Mouse (Mus musculus) left cerebral cortex, adult 9 months (tissue): ENCODE data around the gene Tmbim4.

Source experiments
- DNase-seq, 2 experiments: peaks; one replicate each; pipeline ENCODE4 v3.0.0; 2022; ENCODE audit warnings: low spot score in 2 of 2

Tmbim4 gene

DNA sequence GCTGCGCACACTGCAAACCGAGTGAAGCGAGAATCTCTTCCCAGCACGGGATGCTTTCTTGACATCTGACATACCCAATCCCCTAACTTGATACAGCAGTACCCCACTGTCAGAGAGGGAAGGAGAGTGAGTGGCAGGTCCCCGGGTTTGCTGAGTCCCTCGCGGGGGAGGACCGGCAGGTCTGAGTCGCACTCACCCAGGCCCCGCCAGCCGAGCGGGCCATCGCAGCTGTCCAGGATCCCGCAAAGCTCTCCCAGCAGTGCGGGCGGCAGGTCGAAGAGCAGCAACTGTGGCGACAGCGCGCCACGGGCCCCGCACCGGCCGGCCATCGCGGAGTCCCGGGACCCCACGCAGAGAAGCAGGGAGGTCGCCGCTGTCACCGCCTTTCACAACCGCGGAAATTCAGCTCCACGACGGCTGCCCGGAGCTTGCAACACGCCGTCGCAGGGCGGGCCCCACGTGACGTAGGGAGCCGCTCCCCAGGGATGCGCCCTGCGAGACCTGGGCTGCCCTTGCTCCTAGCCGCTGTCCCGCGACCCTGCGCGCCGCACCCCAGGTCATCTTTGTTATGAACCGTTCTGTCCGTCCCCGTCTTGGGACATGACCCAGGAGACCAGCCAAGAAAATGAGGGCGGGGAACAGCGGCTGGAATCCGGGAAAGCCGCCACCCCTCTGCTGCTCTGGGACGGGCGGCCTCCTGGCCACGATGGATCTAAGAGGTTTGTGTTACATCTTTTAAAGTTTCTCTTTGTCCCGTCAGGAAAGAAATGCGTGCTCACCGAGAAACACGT is at the start of gene Tmbim4:
Tmbim4 (plus strand) TSS at position 460 of the 791 bp plus-strand sequence.
- DNase-seq = peak in 1 of 2 experiments; percentile 13

- no peak for DNase-seq
Observed at GRCm38 (mm10) chr10:120151672-120152071, 49.7 kb upstream of the Tmbim4 start.

GRCm38 (mm10) chr10:120153911-120154310 is 47.5 kb upstream of the Tmbim4 start:
- no peak for DNase-seq

DNA sequence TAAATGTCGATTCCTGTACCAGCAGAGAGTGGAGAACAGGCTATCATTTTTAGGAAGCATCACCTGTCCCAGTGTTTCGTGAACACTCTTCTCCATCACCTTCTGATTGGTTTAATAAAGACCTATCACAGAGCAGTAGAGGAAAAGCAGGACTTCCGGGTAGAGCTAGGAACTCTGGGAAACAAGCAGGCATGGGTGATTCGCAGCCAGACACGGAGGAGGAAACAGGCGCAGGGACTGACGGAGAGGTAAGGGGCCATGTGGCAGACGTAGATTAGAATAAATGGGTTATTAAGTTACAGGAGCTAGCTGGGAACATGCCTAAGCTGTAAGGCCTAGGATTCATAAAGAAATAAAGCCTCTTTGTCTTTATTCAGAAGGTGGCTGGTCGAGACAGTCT is 40.9 kb upstream of the Tmbim4 start:
- DNase-seq = no peak

DNA sequence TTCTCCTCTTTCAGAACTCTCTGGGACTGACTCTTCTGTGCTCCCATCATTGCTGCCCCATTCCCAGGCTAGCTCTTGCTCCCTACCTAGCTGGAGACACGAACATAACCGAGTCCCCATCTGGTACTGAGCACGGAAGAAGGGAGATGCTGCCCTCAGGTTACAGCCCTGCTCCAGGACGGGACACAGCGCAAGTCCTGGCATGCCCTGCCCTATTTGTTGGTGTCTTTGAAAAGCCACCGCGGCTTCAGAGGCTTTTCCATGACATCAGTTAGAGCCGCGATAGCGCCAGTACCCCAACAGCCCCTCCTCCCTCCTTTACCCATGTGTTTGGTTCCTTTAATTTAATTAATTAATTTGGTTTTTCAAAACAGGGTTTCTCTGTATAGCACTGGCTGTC is 38.5 kb upstream of the Tmbim4 start:
- no peak for DNase-seq

DNA sequence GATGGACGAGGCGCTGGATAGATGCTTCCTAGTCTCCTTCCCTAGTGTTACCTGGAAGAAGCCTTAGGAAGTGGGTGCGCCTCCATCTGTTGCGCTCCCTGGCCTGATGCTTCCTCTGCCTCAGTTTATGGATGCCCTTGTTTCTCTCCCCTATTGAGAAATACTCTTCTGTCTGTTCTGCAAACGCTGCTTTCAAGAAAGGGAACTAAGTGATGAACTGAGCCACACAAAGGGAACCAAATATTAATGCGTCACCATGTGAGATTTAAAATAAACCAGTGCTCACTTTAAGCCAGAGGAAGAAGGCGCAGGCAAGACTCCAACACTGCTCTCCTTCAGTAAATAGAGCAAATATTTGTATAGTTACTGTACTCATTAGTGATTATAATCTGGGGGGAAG is 37.9 kb upstream of the Tmbim4 start:
- DNase-seq = no peak

- peak in 1 of 2 experiments; percentile 5 for DNase-seq
Observed at GRCm38 (mm10) chr10:120164931-120165792, 36.2 kb upstream of the Tmbim4 start.

- no peak for DNase-seq
Observed at GRCm38 (mm10) chr10:120165793-120166503, 35.4 kb upstream of the Tmbim4 start.

DNA sequence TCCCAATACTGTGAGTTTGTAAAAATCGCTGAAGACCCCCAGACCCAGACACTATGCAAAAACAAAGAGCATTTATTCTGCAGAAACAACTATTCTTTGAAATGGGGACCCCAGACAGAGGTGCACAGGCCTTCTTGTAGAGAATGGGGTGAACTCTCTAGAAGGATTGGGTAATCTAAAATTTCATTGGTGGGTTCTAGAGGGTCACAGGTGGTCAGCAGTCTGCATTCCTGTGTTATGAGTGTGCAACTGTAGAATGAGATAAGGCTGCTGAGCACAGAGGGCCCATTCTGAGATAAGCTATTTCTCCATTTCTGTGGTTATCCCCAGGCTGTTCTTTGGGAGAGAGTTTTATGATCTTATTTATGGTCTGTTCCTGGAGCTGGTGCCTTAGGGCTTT is 33.3 kb upstream of the Tmbim4 start:
- no peak for DNase-seq

- no peak for DNase-seq
Observed at GRCm38 (mm10) chr10:120169064-120169463, 32.3 kb upstream of the Tmbim4 start.

GRCm38 (mm10) chr10:120169841-120170240 is 31.5 kb upstream of the Tmbim4 start:
- no peak for DNase-seq

DNA sequence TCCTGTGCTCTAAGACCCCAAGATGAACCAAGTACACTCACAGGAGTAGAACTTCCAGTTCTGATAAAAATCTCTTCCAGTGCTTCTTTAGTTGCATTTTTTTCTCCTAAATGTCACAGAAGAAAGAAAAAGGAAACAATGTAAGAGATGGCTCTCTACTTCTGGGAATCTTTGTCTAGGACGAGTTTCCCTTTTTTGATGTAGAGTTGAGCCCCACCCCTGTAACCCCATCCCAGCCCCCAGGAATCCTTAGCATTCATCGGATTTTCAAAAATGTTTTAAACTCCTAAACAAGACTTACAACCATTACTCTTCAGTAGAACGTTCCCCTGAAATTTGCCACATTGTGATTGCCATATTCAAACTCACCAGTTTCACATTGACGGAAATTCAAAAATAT is 31.1 kb upstream of the Tmbim4 start:
- no peak for DNase-seq

DNA sequence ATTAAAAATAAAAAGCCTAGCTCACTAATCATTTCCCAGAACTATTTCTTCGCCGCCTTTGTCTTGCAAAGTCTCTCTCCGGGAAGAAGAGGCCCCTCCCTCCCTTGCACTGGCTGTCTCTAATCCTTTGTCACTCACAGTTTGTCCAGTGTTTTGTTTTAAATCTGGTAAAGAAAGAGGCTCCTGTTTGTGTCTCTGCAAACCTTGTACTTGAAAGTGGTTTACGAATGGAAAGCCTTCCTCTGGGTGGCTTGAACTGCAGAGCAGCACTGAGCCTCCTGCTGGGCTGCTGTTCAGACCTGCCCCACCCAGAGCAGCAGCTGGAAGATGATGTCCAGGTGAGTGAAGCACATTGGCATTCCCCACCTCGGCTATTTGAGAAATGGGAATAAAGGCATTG is 30.1 kb upstream of the Tmbim4 start:
- DNase-seq = no peak

DNA sequence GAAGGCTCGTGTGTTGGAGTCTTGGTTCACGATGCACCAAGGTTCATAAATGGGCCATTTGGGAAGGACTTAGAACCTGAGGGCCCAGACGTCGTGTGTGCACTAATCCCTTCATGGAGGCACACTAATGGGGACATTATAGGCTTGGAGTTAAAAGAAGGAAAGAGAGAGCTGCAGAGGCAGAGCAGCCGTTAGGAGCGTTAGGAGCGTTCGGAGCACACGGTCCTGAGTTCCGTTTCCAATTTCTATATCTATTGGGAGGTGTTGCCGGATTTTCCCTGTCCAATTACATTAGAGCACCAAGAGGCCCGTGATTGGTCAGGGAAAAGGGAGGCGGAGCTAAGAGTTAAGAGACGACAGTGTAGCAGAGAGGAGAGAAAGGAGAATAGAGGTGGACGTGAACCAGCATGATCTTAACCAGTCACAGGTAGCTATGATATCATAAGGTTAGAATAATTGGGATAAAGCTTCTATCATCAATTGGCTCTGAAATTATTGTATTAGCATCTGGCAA is 27.1 kb upstream of the Tmbim4 start:
- DNase-seq = no peak

DNA sequence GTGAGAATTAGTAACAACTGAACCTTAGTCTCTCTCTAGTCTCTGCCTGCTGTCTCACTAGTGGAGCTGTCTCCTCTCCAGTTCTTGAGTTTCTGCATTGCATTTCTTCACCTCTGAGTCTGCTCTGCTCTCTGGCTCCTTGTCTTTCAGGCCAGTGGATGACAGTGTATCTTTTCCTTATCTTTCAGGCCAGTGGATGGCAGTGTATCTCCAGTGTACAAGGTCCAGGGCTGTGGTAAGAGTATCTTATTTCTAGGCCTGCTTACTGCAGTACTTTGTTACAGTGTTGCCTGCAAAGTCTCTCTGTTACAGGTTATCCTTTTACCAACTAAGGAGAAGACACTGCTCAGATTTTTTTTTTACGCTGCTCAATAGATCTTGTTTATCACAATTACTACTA is 18.5 kb upstream of the Tmbim4 start:
- no peak for DNase-seq

- no peak for DNase-seq
Observed at GRCm38 (mm10) chr10:120183342-120183741, 18.0 kb upstream of the Tmbim4 start.

- DNase-seq = no peak
Observed at GRCm38 (mm10) chr10:120188513-120188912, 12.9 kb upstream of the Tmbim4 start.

DNA sequence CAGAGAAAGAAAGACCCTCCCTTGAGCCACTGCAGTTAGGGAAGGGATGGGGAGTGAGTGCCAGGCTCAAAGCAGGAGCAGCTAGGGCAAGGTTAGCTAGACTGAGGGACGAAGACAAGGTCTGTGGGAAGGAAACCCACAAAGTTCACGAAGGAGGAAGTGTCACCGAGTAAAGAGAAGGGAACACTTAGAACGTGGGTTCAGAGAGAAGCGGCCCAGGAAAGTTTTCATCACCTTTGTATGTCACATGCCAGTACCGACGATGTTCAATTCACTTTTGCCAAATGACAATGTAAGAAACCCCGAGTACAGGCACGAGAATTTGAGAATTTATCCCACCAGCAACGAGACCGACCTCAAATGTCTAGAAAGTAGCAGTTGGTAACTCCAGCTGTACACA is 12.1 kb upstream of the Tmbim4 start:
- no peak for DNase-seq

DNA sequence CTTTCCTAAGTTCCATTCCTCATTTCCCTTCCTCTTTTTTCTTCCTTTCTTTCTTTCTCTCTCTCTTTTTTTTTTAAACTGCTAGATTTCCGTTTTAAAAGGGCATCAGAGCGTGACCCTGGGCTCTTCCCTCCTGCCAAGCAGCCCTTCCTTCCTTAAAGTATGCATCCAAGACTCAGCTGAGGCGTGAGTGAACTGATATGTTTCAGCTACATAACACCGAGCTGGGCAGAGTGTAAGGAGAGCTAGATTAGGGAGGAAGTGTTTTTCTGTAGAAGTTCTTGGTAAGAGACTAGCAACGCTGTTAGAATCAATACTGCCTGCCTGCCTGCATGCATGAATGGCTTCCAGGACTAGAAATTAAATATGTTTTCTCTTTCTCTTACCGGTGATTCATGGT is 11.6 kb upstream of the Tmbim4 start:
- DNase-seq = no peak

DNA sequence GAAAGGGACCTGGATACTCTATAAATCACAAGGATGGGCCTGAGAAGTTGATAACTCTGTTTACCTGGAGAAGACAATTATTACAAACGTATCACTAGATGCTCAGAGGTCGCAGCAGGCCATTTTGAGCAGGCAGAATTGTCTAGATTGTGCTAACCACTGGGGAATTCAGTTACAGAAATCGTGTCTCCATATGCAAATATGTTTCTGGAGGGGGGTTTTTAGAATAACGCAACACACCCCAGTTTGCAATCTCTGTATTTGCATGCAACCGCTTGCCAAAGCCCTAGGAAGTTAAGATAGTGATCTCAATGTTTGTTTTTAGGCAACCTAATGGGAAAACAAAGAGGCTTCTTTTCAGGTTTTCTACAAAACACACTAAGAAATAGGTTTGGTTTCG is 10.2 kb upstream of the Tmbim4 start:
- DNase-seq = no peak

GRCm38 (mm10) chr10:120192278-120192677 is 9.1 kb upstream of the Tmbim4 start:
- no peak for DNase-seq

GRCm38 (mm10) chr10:120193255-120193654 is 8.1 kb upstream of the Tmbim4 start:
- DNase-seq = no peak
